Mouse (Mus musculus) frontal cortex, adult (tissue): Measurements from ENCODE around the gene Spon1.

Experiments used
- ATAC-seq: cut with Nextera tagmentation; 2 replicates; pipeline ENCODE4 v1.9.2; 2017; ENCODE audit warnings: mild to moderate bottlenecking, moderate library complexity, mixed read lengths; ENCODE audit not compliant: low TSS enrichment

Gene Spon1

DNA sequence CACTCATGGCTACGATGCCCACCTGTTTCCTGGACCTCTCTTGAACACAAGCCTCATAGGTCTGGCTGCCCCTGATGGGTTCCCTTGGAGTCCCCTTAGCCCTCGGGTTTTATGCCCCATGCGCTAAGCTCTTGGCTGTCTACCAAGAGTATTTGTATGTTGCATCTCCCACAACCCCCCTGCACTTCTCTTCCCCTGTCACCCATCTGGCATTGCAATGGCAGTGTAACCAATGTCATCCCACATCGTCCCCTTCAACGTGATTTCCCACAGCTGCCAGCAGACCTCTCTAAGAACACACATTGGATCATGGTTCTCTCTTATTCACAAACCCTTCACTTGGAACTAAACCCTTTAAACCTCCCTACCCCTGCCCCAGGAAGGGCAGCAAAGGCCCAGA is 239.7 kb downstream of the Spon1 start:
- ATAC-seq: no peak

DNA sequence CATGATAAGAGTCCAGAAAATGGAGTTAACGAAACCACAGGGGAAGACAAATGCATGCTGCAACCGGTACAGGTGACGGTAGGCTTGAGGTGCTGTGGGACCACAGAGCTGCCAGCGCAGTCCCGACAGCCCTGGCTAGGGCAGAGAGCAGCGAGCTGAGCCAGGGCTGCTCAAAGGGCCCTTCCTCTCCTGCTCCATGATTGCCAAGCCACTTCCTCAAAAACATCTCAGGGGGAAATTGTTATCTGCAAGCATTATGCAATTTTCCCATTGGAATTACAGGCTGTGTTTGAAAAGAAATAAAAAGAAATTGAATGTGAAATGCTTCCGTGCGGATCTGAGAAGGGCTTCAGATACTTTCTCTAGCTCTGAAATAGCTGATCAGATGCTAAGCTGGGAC is 240.7 kb downstream of the Spon1 start:
- ATAC-seq: no peak

DNA sequence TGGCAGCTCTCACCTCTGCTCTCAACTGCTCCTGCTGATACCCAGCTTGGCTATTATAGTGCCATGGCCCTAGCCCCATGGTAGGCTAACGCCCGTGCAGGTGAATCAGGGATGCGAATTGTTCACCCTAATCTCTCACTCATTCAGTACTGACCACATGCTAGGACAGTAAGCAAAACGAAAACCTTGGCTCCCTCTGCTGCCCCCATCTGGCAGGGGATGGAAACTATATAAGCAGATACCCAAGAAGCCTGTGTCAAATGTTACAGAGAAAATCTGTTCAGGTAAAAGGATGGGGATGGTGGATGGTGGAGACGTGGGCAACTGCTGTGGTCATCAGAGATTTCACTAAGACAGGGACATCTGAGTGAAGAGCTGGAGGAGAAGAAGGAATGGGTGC is 241.8 kb downstream of the Spon1 start:
- no peak for ATAC-seq

DNA sequence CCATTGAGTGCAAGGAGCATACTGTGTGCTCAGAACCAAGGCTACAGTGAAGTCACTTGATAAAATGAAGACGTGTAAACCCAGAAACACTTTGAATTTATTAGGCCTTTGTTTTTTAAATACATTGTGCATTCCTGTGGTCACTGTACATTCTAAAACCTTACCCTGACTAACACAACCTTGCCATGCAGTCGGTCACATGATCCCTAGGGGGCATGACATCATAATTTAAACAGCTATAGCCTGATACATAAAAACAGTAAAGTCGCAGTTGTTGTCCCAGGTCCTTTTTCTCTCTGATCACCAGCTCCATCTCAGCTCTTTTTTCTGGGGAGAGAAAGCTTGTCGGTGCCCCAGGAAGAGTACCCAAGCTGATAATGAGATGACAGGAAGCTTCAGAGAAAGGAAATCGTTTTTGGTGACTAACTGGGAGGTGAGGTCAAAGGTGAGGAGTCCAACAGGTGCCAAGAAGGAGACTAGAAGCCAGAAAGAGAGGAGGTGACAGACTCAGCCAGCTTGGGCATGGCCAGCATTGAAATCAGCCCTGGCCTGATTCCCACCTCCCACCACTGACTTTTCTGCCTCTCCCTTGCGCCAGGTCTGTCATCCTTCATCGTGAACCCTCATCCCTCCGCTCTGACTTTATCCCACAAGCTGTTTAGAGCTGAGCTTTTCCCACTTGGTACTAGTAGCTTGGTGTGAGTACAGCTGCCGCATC is 246.1 kb downstream of the Spon1 start:
- no peak for ATAC-seq

DNA sequence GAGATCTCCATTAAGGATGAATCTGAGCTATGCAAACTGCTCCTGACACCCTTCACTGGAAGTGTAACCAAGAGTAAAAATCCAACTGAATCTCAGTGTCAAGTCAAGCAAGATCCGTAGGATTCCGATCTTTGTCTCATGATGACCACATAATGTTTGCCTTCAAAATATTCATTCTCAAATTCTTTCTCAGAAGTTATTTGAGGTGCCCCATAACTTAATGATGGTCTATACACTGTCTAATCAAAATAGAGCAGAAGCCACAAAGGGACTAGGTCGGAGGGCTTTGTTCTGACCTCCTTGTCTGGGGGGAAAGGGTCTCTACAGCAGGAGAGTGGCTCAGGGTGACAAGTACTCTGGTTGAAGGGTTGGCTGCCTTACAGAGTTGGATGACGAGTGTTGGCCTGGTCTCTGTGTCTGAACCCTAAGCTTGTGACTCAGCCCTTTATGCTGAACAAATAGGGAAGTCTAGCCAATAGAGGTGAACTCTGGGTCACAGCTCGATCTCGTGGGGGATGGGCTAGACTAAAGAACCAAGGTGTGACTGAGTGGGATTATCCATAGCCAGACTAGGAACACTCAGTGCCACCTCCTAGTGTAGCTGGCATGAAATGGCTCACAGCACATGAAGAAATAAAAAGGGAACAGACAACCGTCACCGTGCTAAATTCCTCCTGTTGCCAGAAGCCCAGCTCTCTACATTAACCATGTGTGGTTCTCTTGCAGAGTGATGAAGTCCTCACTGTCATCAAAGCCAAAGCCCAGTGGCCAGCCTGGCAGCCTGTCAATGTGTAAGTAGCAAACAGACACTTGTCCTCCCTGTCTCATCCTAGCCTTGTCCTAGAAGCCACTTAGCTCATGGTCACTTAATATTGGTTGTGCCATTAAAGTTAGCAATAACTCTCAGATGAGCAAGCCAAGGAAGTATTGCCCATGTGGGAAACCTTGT is 250.5 kb downstream of the Spon1 start:
- no peak for ATAC-seq

- no peak for ATAC-seq
Measured at GRCm38 (mm10) chr7:114018861-114019260, 253.1 kb downstream of the Spon1 start.

DNA sequence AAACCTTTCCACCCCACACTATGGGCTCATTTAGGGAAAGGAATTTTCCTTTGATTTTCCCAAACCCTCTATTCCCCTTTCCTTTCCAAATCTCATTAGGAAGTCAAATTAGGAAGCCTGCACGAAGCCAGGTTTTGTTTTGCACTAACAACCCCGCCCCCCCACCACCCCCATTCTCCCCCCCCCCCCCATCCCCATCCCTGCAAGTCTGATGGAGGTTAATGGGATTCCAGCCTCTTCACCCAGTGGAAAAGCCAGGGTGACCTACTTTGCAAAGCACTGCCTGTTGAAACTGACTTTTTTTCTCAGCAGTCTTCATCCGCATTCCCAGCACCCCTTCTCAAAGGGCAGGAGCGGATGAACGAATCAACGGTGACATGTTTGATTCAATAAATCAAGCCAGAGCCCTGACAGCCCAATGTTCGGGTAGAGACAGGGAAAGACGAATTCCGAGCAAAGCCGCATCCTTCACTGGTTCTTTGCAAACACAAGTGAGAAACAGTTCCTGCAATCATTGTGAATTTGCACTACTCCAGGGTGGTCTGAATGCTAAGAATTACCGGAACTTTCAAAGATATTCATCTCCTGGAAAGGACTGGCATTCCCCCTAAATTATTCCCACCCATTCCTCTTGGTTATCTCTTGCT is 254.4 kb downstream of the Spon1 start:
- peak; percentile 60; the same call in 1 of the 2 replicates for ATAC-seq

DNA sequence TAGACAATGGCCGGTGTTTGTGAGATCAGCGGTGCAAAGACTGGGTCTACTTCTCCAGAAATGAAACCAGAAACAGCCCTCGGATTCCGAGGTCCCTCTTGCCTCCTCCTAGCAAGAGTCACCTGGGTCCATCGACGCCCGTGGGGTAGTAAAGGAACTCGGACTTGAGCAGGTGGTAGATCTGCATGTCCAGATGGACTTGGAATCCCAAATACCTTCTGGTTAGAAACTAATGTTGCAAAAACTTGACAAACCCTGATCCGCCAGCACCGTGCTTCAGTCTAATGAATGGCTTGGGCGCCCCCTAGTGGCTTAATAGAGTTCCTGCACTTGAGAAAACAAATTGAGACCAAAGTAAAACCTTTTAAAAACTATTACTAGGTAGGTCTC is 254.9 kb downstream of the Spon1 start:
- peak; percentile 84 for ATAC-seq

GRCm38 (mm10) chr7:114026923-114027322 is 261.1 kb downstream of the Spon1 start:
- ATAC-seq: no peak

DNA sequence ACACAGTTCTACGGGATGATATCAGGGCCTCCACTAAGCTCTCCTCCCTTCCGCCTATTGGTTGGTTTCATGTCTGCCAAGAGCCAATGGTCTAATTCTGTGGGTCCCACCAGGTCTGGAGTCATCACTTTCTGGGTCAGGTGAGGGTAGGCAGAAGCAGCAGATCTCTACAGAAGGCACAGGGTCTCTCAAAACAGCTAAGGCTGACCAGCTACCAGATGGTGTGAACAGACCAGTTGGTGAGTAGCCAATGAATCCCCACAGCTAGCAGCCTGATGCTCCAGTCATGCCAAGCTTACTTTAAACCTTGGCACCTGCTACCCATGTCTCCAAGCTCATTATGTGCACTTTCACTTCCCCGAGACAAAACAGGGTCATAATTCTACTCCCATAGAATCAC is 261.6 kb downstream of the Spon1 start:
- no peak for ATAC-seq

- ATAC-seq: no peak
Measured at GRCm38 (mm10) chr7:114028828-114029227, 263.0 kb downstream of the Spon1 start.

GRCm38 (mm10) chr7:114029596-114029995 is 263.8 kb downstream of the Spon1 start:
- peak; percentile 56 for ATAC-seq

DNA sequence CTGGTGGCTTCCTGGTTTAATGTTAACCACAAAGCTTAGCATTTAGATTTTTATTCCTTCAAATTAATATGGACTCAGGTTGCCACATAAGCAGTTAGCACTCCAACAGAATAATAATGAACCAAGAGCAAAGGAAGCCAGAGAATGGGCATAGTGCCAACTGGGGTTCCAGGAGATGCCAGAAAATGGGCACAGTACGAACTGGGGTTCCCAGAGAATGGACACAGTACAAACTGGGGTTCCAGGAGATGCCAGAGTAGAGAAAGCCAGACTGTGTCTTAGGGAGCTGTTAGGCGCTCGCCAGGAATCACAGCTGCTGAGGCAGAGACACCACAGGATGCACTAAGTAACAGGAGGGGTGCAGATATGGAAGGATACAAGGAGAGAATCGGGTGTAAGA is 271.4 kb downstream of the Spon1 start:
- ATAC-seq: no peak

- ATAC-seq: no peak; the same call in 1 of the 2 replicates
Measured at GRCm38 (mm10) chr7:114041349-114041748, 275.6 kb downstream of the Spon1 start.

GRCm38 (mm10) chr7:114042973-114043928 is 277.5 kb downstream of the Spon1 start:
- ATAC-seq: no peak

DNA sequence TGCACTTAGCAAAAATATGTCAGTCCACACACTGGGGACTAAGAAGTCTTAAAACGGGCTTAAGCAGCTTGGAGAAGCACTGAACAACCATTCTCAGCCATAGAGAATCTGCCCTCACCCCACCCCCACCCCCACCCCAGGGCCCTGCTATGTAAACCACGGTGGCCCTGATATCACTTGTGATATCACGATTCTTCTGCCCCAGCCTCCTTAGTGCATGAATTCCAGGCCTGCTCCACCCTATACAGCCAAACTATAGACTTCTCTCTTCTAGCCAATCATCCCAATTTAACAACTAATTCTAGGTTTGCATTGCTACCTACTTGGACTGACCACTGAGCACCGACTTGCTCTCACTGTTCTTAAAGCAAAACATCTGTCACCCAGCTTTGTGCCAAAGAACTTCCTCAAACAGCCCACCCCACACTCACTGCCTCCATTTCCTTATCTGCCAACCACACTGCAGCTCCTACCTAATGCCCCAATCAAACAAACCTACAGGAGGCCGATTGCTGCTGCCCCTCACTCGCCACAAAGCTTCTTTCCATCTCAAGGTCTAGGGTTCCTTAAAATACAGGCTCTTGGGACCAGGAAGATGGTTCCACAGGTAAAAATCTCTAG is 278.2 kb downstream of the Spon1 start:
- no peak for ATAC-seq

GRCm38 (mm10) chr7:114045814-114046213 is 280.0 kb downstream of the Spon1 start:
- no peak for ATAC-seq

DNA sequence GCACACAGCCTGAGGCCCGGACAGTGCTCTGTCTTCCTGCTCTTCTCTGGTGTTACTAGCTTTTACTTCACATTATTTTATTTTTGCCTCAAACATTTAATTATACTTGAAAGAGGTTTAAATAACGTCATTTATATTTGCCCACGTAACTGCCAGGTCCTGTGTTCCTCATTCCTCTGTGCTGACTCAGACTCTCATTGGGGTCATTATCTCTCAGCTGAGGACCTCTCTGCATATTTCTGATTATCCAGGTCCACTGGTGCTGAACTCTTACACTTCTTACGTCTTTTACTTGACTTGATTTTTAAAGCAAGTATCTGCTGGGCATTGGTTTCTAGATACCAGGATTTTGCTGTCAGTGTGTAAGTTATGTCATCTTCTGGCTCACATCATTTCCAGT is 287.9 kb downstream of the Spon1 start:
- ATAC-seq: no peak

DNA sequence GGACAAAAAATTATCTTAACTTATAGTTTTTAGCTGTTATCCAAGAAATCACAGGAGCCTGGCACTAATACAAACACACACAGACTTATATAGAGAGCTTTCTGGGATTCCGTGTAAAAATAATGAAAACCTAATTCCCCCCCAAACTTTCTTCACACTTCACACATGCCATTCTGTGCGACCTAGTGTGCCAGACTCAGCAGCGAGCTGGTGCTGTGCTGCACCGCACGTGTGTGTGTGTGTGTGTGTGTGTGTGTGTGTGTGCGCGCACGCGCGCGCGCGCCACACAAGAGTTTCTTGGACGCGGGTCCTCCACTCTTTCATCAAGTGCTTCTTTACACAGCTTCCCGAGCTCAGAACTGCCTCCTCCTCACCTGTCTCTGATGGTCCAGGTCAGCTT is 292.4 kb downstream of the Spon1 start:
- no peak for ATAC-seq

DNA sequence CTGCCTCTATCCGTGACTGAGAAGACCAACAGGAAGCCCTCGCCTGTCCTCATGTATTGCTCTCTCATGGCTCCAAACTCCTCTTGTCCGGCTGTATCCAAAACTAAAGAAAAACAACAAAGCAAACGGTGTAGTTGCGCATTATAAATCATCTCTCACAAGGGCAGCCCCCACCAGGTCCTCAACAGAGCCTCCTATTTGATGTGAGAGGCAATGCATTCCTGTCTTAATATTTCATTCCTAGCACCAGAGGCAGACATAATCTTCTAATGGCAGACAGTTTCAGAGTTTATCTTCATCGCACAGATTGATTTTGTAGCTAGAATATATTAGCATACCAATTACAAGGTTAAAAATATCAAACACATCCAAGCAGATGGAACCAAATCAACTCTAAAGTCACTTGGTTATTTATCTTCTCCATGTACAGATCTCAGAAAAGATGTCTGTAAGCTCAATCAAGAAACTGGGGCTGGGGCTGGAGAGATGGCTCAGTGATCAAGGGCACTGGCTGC is 293.2 kb downstream of the Spon1 start:
- peak; percentile 13; the same call in 1 of the 2 replicates for ATAC-seq

- no peak for ATAC-seq
Measured at GRCm38 (mm10) chr7:114060445-114060844, 294.6 kb downstream of the Spon1 start.
